Comparison of ENCODE assay signal across 15 mouse cellular contexts in genomic region chr1:135603121-135603870, GRCm38 (mm10). TPM values are rescaled to one million over a fixed set of nuclear protein-coding genes. Genes with fewer than 3 reads are reported as not detected.
DNase-seq lines count a peak whose midpoint lies in the region; ATAC-seq lines count a peak whose summit lies in the region.
"Had no signal": no experiment of that assay in that cellular context is flagged by ENCODE, and none has a peak within 500 bp of the region (broad histone marks: within the 10 kb centered on the region; RNA-seq: fewer than 3 reads in every experiment).

No protein-coding gene starts in this region.

- peaks cover 20% of the 10 kb centered on the region for H3K4me1 ChIP-seq in heart, embryonic 10.5 days
- H3K4me1 ChIP-seq in forebrain, embryonic 13.5 days: peaks cover 53% of the 10 kb centered on the region
- H3K4me1 ChIP-seq in limb, embryonic 10.5 days: peaks cover 47% of the 10 kb centered on the region
- H3K4me1 ChIP-seq in neural tube, embryonic 15.5 days: peaks cover 26% of the 10 kb centered on the region

- H3K27ac ChIP-seq in heart, embryonic 10.5 days: 0 out of 2 replicates have a peak overlapping the region, but pooled peaks have one; percentile 38
- peak overlapping the region; percentile 77 for H3K27ac ChIP-seq in forebrain, embryonic 13.5 days
- peak overlapping the region; percentile 66 for H3K27ac ChIP-seq in limb, embryonic 10.5 days
- no peak overlapping the region for H3K27ac ChIP-seq in neural tube, embryonic 15.5 days (replicated peaks)

- no peak overlapping the region for H3K4me3 ChIP-seq in heart, embryonic 10.5 days
- H3K4me3 ChIP-seq in forebrain, embryonic 13.5 days: peak overlapping the region; percentile 18
- H3K4me3 ChIP-seq in limb, embryonic 10.5 days: no peak overlapping the region
- no peak overlapping the region for H3K4me3 ChIP-seq in neural tube, embryonic 15.5 days (replicated peaks)
- H3K4me3 ChIP-seq: myocyte had no signal

- DNase-seq in heart, embryonic 10.5 days (ENCODE audit: low spot score): no peak
- DNase-seq in heart, postnatal 14 days: no peak
- DNase-seq in limb, embryonic 10.5 days (ENCODE audit: low spot score): peak; percentile 54
- DNase-seq in thymus, postnatal 10 days (ENCODE audit: low spot score in 2 of 2): no peak
- no peak for DNase-seq in left cerebral cortex, postnatal 25 days (ENCODE audit: low spot score in 2 of 2)
- no peak for DNase-seq in left cerebral cortex, adult 8-10 months (ENCODE audit: low spot score in 2 of 2)
- DNase-seq: gastrocnemius, postnatal 25 days; kidney, adult 9 months; liver; lung, postnatal 14 days; right cerebral cortex, postnatal 14 days had no signal

- ATAC-seq in forebrain, embryonic 13.5 days: peak; percentile 92
- 0 out of 2 replicates have a peak, but pooled peaks have one; percentile 27 for ATAC-seq in neural tube, embryonic 15.5 days (ENCODE audit: low FRiP score)

- intact Hi-C loops in heart, postnatal 14 days (cut with DNase I): no loop called here
- intact Hi-C loops in left cerebral cortex, postnatal 25 days (cut with DNase I): no loop called here

- H3K9me3 ChIP-seq in heart, embryonic 10.5 days: no peaks in the 10 kb centered on the region
- no peaks in the 10 kb centered on the region for H3K9me3 ChIP-seq in forebrain, embryonic 13.5 days (replicated peaks)
- H3K9me3 ChIP-seq in limb, embryonic 10.5 days (replicated peaks): no peaks in the 10 kb centered on the region
- H3K9me3 ChIP-seq in neural tube, embryonic 15.5 days (replicated peaks): no peaks in the 10 kb centered on the region
- H3K9me3 ChIP-seq: G1E had no signal

- peak overlapping the region; percentile 50 for H3K9ac ChIP-seq in forebrain, embryonic 13.5 days
- H3K9ac ChIP-seq in neural tube, embryonic 15.5 days (replicated peaks): no peak overlapping the region

- peak overlapping the region; percentile 52 for H3K4me2 ChIP-seq in forebrain, embryonic 13.5 days
- no peak overlapping the region for H3K4me2 ChIP-seq in neural tube, embryonic 15.5 days

- H3K27me3 ChIP-seq in heart, embryonic 10.5 days (ENCODE audit: insufficient read depth, poor library complexity, severe bottlenecking): no peaks in the 10 kb centered on the region
- no peaks in the 10 kb centered on the region for H3K27me3 ChIP-seq in forebrain, embryonic 13.5 days
- H3K27me3 ChIP-seq in limb, embryonic 10.5 days (ENCODE audit: low read depth, poor library complexity, severe bottlenecking): no peaks in the 10 kb centered on the region
- no peaks in the 10 kb centered on the region for H3K27me3 ChIP-seq in neural tube, embryonic 15.5 days (replicated peaks)

- WGBS in heart, embryonic 10.5 days: 50% methylated on average over 11 of the region's 11 CpGs
- WGBS in forebrain, embryonic 13.5 days: 29% methylated on average over 11 of the region's 11 CpGs
- WGBS in limb, embryonic 10.5 days: 24% methylated on average over 11 of the region's 11 CpGs
- 25% methylated on average over 11 of the region's 11 CpGs for WGBS in neural tube, embryonic 15.5 days

- H3K36me3 ChIP-seq in heart, embryonic 10.5 days: peaks cover 23% of the 10 kb centered on the region
- no peaks in the 10 kb centered on the region for H3K36me3 ChIP-seq in forebrain, embryonic 13.5 days (ENCODE audit: poor library complexity, severe bottlenecking)
- H3K36me3 ChIP-seq in limb, embryonic 10.5 days: no peaks in the 10 kb centered on the region; the same call in 1 of the 2 replicates
- no peaks in the 10 kb centered on the region for H3K36me3 ChIP-seq in neural tube, embryonic 15.5 days
- H3K36me3 ChIP-seq: G1E had no signal

RNA-seq across cellular contexts. Expression of gene Nav1, which starts 3.8 kb away (rescaled TPM):
- polyA plus RNA-seq in heart, embryonic 10.5 days (2016; fragmentation: Nextera tagmentation; extraction: Ambion mirVana): 26.5 and 33.0 TPM in 2 replicates
- 10 to 100 TPM; 25.9 to 34.5 TPM for total RNA-seq in heart, postnatal 14 days (2021)
- polyA plus RNA-seq in forebrain, embryonic 13.5 days (2015; fragmentation: Nextera tagmentation; extraction: Ambion mirVana): 30.6 and 33.3 TPM in 2 replicates
- 16.1 and 18.3 TPM in 2 replicates for polyA plus RNA-seq in limb, embryonic 10.5 days (2016; fragmentation: Nextera tagmentation; extraction: Ambion mirVana)
- polyA plus RNA-seq in neural tube, embryonic 15.5 days (2015; fragmentation: Nextera tagmentation; extraction: Ambion mirVana): 40.8 and 44.1 TPM in 2 replicates
- total RNA-seq in left cerebral cortex, postnatal 25 days (2021): 10 to 100 TPM; 70.1 to 71.4 TPM
- 10 to 100 TPM; 44.9 to 49.3 (median 46.5) TPM for total RNA-seq in left cerebral cortex, adult 8-10 months (2022)
- polyA plus RNA-seq: G1E had no signal
